Comparison of ENCODE assay signal across 8 mouse cellular contexts in genomic region chr5:24843103-24843475, GRCm38 (mm10). TPM values are rescaled to one million over a fixed set of nuclear protein-coding genes. Genes with fewer than 3 reads are reported as not detected.
A peak's percentile ranks its signal among the peaks of the same experiment; 100 is the strongest.
DNase-seq lines count a peak whose midpoint lies in the region; ATAC-seq and TF ChIP-seq lines count a peak whose summit lies in the region.

No protein-coding gene starts in this region.

- peak overlapping the region; percentile 65 for H3K9ac ChIP-seq in liver, adult 2 months (ENCODE audit: low read depth, low read length)

- TF ChIP-seq POLR2A in liver, adult 2 months (IDR thresholded peaks at IDR 0.05; ENCODE audit: extremely low read depth, insufficient read depth, low read length), result no peak
- TF ChIP-seq POLR2A in cortical plate, adult 2 months (IDR thresholded peaks at IDR 0.05; ENCODE audit: extremely low read depth, insufficient read depth, low read length), result no peak

- WGBS in liver, adult 2 months, result 1% methylated on average over 21 of the region's 21 CpGs
- 6% methylated on average over 21 of the region's 21 CpGs for WGBS in macrophage (ENCODE audit: missing documents)

- H3K79me2 ChIP-seq in liver, adult 2 months (ENCODE audit: control insufficient read depth, insufficient read depth, low read length), result peaks cover 13% of the 10 kb centered on the region; the same call in 1 of the 2 replicates
- peaks cover 37% of the 10 kb centered on the region for H3K79me2 ChIP-seq in macrophage (ENCODE audit: inconsistent target)

- ATAC-seq in granulocyte monocyte progenitor cell, adult 5-6 weeks (replicated peaks; ENCODE audit: poor library complexity, severe bottlenecking), result peak; percentile 7

- DNase-seq in liver, adult 2 months (ENCODE audit: extremely low read depth, low read depth, low spot score), result no peak
- DNase-seq in liver, result no peak
- peak; percentile 58 for DNase-seq in thymus, postnatal 14 days
- no peak for DNase-seq in kidney, adult 8-10 months
- no peak for DNase-seq in cerebellum, postnatal 25 days

- no peak for TF ChIP-seq CTCF in liver, adult 2 months (IDR thresholded peaks at IDR 0.05; ENCODE audit: low read depth, low read length)
- TF ChIP-seq CTCF in cortical plate, adult 2 months (IDR thresholded peaks at IDR 0.05; ENCODE audit: extremely low read depth, insufficient read depth, low read length), result no peak

- no peaks in the 10 kb centered on the region for H3K36me3 ChIP-seq in liver, adult 2 months (ENCODE audit: control insufficient read depth, insufficient read depth, low read length)
- H3K36me3 ChIP-seq in macrophage (ENCODE audit: inconsistent target), result no peaks in the 10 kb centered on the region

- H3K4me1 ChIP-seq in liver, adult 2 months (ENCODE audit: control insufficient read depth, insufficient read depth, low read length), result peaks cover 14% of the 10 kb centered on the region
- H3K4me1 ChIP-seq in cortical plate, adult 2 months (ENCODE audit: control insufficient read depth, insufficient read depth, low read length), result peaks cover 3% of the 10 kb centered on the region; the same call in 1 of the 2 replicates

- peak overlapping the region; percentile 53 for H3K4me3 ChIP-seq in liver, adult 2 months (ENCODE audit: insufficient read depth, low read depth, low read length)
- peak overlapping the region; percentile 70 for H3K4me3 ChIP-seq in cortical plate, adult 2 months (ENCODE audit: insufficient read depth, low read length)
- H3K4me3 ChIP-seq in macrophage (ENCODE audit: inconsistent target), result peak overlapping the region; percentile 14

- H3K27ac ChIP-seq in liver, adult 2 months (replicated peaks; ENCODE audit: insufficient read depth, low read depth, low read length), result peak overlapping the region; percentile 71
- H3K27ac ChIP-seq in cortical plate, adult 2 months (ENCODE audit: insufficient read depth, low read length), result peak overlapping the region; percentile 90
- H3K27ac ChIP-seq in macrophage, result peak overlapping the region; percentile 68

- H3K27me3 ChIP-seq in liver, adult 2 months (ENCODE audit: control insufficient read depth, insufficient read depth, low read length), result no peaks in the 10 kb centered on the region

RNA-seq across cellular contexts. Expression of gene Rheb, which starts 0.7 kb away (rescaled TPM):
- 31.3 and 31.7 TPM in 2 replicates for total RNA-seq in liver, adult 2 months (2014; rRNA removed)
- polyA plus RNA-seq in liver, adult 2 months (2012; rRNA removed), result 14.8 and 19.3 TPM in 2 replicates
- polyA plus RNA-seq in cortical plate, adult 2 months (2012; rRNA removed), result 103 and 104 TPM in 2 replicates
- total RNA-seq in granulocyte monocyte progenitor cell, adult 5-6 weeks (2014; fragmentation: Nextera tagmentation), result 71.9 and 104 TPM in 2 replicates
- 67.8 and 78.2 TPM in 2 replicates for total RNA-seq in granulocyte monocyte progenitor cell, adult 5-6 weeks (2017)
- 100 to 1,000 TPM in 21 of 26 experiments, 10 to 100 TPM in 5; 69.4 to 172 (median 113) TPM for total RNA-seq in macrophage (2018; cell fraction: chromatin; rRNA removed)
- total RNA-seq in macrophage (2018; cell fraction: cytosol; rRNA removed), result 10 to 100 TPM; 63.3 to 86.8 (median 75.6) TPM
- total RNA-seq in macrophage (2018; cell fraction: nucleus; rRNA removed), result 100 to 1,000 TPM in 8 of 26 experiments, 10 to 100 TPM in 18; 71.4 to 111 (median 90.1) TPM
- 59.7 to 110 TPM (median 61.4 TPM) in 3 replicates for polyA plus RNA-seq in macrophage (2018)

Comparison
In these comparisons a context has a peak if more than half of its experiments do, and no peak if none do; other contexts are left out.
1. H3K4me3 ChIP-seq: peak in every context shown above with its lines; median percentile 70 in cortical plate, adult 2 months; 53 in liver, adult 2 months; 14 in macrophage.